Mouse (Mus musculus) intestine, embryonic 16.5 days (tissue): ENCODE measurements around the gene Rnase10. TPM values are rescaled to one million over a fixed set of nuclear protein-coding genes. Genes with fewer than 3 reads are reported as not detected.
A peak's percentile ranks its signal among the peaks of the same experiment; 100 is the strongest.
"Not testable (repeated sequence)": the region's sequence is repeated elsewhere in the genome, so short reads cannot be mapped to it uniquely, and the experiment has no call there.

Source experiments
- ATAC-seq: fragments of 200-750 bp; cut with Nextera tagmentation; 2 replicates; pipeline ENCODE4 v1.8.0; 2017; ENCODE audit warnings: moderate TSS enrichment, moderate library complexity
- H3K27ac ChIP-seq: fragments of 300-500 bp; sonication (generic); 2 replicates; pipeline ENCODE4 v1.5.1; 2014; ENCODE audit warnings: mild to moderate bottlenecking, low read length
- H3K27me3 ChIP-seq: fragments of 300-500 bp; sonication (generic); replicated peaks from 2 replicates; pipeline ENCODE4 v1.6.1; 2014; ENCODE audit warnings: low read length, control low read depth, mixed read lengths; ENCODE audit not compliant: control insufficient read depth, insufficient read depth
- H3K36me3 ChIP-seq: fragments of 300-500 bp; sonication (generic); 2 replicates; pipeline ENCODE4 v1.6.1; 2014; ENCODE audit warnings: low read length, control low read depth; ENCODE audit not compliant: control insufficient read depth, insufficient read depth
- H3K4me1 ChIP-seq: fragments of 300-500 bp; sonication (generic); 2 replicates; pipeline ENCODE4 v1.6.1; 2014; ENCODE audit warnings: low read length, control low read depth, mixed read lengths; ENCODE audit not compliant: control insufficient read depth, insufficient read depth
- H3K4me2 ChIP-seq: fragments of 300-500 bp; sonication (generic); 2 replicates; pipeline ENCODE4 v1.6.1; 2014; ENCODE audit warnings: low read depth, low read length, control low read depth
- H3K4me3 ChIP-seq: fragments of 300-500 bp; sonication (generic); 2 replicates; pipeline ENCODE4 v1.5.1; 2014; ENCODE audit warnings: mild to moderate bottlenecking, low read length
- H3K9ac ChIP-seq: fragments of 300-500 bp; sonication (generic); 2 replicates; pipeline ENCODE4 v1.6.1; 2014; ENCODE audit warnings: low read depth, low read length
- H3K9me3 ChIP-seq: fragments of 300-500 bp; sonication (generic); 2 replicates; pipeline ENCODE4 v1.6.1; 2016; ENCODE audit warnings: low read length, control low read depth; ENCODE audit not compliant: control insufficient read depth
- WGBS: fragments of 180-500 bp; shearing (Covaris S2); extraction: QIAGEN DNeasy Blood & Tissue Kit; methylation state at CpG from one replicate; pipeline ENCODE4 v1.1.7; 2014; 5-methylcytosine and 5-hydroxymethylcytosine counted together
- polyA plus RNA-seq: library from polyadenylated mRNA; unstranded; fragments of >200 nt; fragmentation: Nextera tagmentation; extraction: Ambion mirVana; gene quantifications from 2 replicates; pipeline ENCODE4 v1.2.1, GENCODE M21; 2015

Gene Rnase10
- polyA plus RNA-seq, 1 experiment from 2014 or later: 0.20 TPM

DNA sequence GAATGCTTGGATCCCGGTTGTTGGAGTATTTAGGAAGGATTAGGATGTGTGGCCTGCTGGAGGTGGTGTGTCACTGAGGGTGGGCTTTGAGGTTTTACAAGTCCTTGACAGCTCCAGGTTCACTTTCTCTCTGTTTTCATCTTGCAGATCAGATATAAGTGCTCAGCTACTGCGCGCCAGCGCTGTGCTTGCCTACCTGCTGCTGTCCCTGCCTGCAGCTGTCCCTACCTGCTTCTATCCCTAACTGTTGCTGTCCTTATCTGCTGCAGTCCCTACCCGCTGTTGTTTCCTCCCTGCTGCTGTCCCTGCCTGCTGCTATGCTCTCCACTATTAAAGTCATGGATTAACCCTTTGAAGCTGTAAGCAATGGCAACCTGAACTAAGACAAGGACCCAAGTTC is 32.5 kb upstream of the Rnase10 start:
- H3K9me3 ChIP-seq: no peaks in the 10 kb centered on the region
- WGBS: 62% methylated on average over 5 of the region's 5 CpGs
- H3K4me2 ChIP-seq: no peak overlapping the region
- no peaks in the 10 kb centered on the region for H3K4me1 ChIP-seq
- H3K9ac ChIP-seq: no peak overlapping the region
- no peak for ATAC-seq
- H3K27me3 ChIP-seq: no peaks in the 10 kb centered on the region
- no peak overlapping the region for H3K27ac ChIP-seq
- H3K4me3 ChIP-seq: no peak overlapping the region
- H3K36me3 ChIP-seq: no peaks in the 10 kb centered on the region

DNA sequence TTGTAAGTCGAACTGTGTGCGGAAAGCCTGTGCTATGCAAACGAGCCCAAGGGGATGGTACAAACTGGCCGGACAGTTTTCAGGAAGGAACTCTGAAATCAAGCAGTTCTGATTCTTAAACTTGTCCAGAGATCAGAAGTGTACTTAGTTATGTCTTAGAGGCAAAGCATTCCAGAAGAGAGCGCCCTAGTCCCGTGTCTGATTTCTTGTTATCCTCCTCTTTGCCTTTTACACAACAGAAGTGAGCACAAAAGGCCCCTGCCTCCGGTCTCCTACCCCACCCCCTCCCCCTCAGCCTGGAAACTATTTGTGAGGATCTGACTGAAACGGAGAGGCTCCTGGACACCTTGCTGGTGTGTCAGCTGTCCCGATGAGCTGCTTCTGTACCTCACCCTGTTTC is 30.9 kb upstream of the Rnase10 start:
- Histone ChIP-seq H3K27ac (no peak overlapping the region), H3K4me3 (no peak overlapping the region), H3K9ac (no peak overlapping the region), H3K4me2 (no peak overlapping the region), H3K27me3 (no peaks in the 10 kb centered on the region), H3K36me3 (no peaks in the 10 kb centered on the region), H3K9me3 (no peaks in the 10 kb centered on the region), H3K4me1 (no peaks in the 10 kb centered on the region)
- ATAC-seq: no peak
- WGBS: 31% methylated on average over 9 of the region's 9 CpGs

DNA sequence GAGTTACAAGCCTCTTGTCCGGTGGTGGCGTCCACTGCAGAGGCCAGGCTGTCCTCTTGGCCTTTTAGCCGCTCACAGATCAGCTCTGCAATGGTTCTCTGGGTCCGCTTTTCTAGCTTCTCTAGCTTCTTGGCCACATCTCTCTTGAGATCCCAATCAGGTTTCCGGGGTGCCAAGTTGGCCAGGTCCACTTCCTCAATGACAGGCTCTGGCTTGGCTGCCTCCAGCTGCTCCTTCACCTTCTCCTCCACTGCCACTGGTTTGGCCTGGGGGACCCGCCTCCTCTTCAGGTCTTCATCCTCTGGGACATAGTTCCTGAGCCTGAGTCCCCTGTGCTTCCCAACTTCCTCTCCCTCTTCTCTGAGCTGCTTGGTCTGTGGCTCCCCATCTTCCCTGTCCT is 29.1 kb upstream of the Rnase10 start:
- not testable (repeated sequence) for H3K4me2 ChIP-seq, H3K27ac ChIP-seq, H3K9ac ChIP-seq, H3K4me1 ChIP-seq, H3K9me3 ChIP-seq, H3K4me3 ChIP-seq, H3K36me3 ChIP-seq, ATAC-seq, H3K27me3 ChIP-seq
- WGBS: 91% methylated on average over 6 of the region's 6 CpGs

DNA sequence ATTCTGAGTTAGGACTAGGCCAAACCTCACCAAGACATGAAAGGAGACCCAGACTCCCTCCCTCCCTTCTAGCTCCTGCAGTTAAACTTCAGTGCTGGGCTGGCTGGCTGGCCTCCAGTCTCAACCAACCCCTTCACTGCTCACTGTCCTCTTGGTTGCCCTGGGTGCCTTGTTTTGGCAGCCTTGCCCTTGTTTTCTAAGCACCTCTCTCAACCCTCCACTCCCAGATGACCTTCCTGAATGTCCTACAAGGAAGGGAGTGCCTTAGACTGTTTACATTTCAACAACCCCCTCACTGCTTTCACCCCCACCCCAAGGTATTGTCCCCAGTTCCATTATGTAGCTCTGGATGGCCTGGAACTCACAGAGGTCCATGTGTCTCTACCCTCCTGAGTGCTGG is 27.9 kb upstream of the Rnase10 start:
- Histone ChIP-seq H3K27me3 (no peaks in the 10 kb centered on the region), H3K36me3 (no peaks in the 10 kb centered on the region), H3K9ac (no peak overlapping the region), H3K4me1 (no peaks in the 10 kb centered on the region), H3K9me3 (no peaks in the 10 kb centered on the region; the same call in 1 of the 2 replicates), H3K27ac (no peak overlapping the region), H3K4me3 (no peak overlapping the region), H3K4me2 (no peak overlapping the region)
- no peak for ATAC-seq

DNA sequence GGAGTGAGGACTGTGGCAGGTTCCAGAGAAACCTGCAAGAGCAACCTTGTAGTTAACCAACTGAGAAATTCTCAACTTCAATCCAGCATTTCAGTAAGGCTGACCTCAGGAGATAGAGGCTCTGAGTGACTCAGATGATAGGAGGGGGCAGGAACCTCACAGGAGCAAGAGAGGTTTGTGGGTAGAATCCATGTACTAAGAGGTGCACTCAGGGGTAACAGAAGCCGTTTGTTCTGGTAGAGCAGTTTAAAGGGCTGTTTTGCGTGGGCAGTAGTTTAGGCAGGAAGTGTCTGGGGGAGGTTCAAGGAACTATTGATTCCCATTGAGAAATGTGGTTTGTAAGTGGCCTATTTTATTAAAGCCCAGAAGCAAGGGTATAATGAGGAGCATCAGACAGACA is 26.3 kb upstream of the Rnase10 start:
- Histone ChIP-seq H3K4me1 (no peaks in the 10 kb centered on the region), H3K36me3 (no peaks in the 10 kb centered on the region), H3K9ac (no peak overlapping the region), H3K27ac (no peak overlapping the region), H3K4me3 (no peak overlapping the region), H3K4me2 (no peak overlapping the region), H3K27me3 (no peaks in the 10 kb centered on the region), H3K9me3 (no peaks in the 10 kb centered on the region; the same call in 1 of the 2 replicates)
- ATAC-seq: no peak
- 47% methylated on average over 2 of the region's 2 CpGs for WGBS

DNA sequence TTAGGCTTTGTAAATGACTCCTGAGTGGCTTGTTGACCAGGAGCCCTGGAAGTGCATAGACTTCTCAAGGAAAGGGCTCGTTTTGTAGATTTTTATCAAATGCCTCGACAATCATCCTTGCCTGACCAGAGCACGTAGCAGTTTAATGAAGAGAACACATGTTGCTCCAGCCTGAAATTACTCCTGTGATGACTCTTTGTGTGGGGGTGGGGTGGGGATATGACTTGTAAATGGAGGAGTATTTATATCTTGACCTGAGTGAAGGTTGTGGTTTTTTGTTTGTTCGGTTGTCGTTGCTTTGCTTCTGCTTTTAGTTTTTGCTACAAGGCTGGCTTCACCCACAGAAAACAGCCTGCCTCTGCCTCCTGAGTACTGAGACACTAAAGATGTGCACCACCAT is 25.7 kb upstream of the Rnase10 start:
- no peaks in the 10 kb centered on the region for H3K36me3 ChIP-seq
- no peak overlapping the region for H3K9ac ChIP-seq
- no peaks in the 10 kb centered on the region; the same call in 1 of the 2 replicates for H3K9me3 ChIP-seq
- H3K27ac ChIP-seq: no peak overlapping the region
- no peak overlapping the region for H3K4me3 ChIP-seq
- no peaks in the 10 kb centered on the region for H3K4me1 ChIP-seq
- no peaks in the 10 kb centered on the region for H3K27me3 ChIP-seq
- no peak overlapping the region for H3K4me2 ChIP-seq
- 60% methylated on average over 5 of the region's 5 CpGs for WGBS
- ATAC-seq: no peak

DNA sequence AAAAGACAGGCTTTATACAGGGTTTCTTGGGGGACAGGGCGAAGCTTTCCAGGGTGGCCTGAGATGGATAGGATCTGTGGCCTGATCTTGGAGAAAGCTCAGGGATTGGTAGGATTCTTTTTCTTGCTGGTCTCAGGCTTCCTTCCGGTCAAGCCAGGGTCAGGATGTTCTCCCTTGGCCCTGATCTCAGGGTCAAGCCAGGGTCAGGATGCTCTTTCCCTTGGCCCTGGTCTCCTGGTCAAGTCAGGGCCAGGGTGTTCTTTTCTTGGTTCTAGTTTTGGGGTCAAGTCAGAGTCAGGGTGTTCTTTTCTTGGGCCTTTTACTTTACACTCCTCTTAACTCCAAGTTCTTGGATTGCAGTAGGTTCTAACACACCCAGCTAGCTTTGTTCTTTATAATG is 19.9 kb upstream of the Rnase10 start:
- Histone ChIP-seq H3K4me3 (no peak overlapping the region), H3K36me3 (no peaks in the 10 kb centered on the region), H3K9me3 (no peaks in the 10 kb centered on the region; the same call in 1 of the 2 replicates), H3K4me2 (no peak overlapping the region), H3K9ac (no peak overlapping the region), H3K27ac (no peak overlapping the region), H3K4me1 (no peaks in the 10 kb centered on the region), H3K27me3 (no peaks in the 10 kb centered on the region)
- ATAC-seq: no peak
- 84% methylated on average over 2 of the region's 2 CpGs for WGBS

DNA sequence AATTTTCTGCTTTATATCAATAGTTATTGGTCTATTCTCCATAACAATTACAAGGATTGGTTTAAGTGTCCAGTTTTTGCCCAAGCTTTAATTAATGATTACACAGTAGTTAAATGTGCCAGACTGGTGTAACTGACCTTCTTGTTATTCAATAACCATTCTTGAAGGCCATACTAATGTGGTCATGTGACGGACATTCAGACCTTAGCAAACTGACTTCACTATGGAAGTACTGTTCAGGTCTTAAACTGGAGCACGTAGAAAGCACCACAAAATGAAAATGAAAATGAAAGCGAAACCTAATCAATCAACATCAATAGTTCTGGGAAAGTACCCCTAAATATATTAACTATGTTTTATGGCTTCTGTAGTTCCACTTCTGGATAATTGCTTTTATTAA is 16.5 kb upstream of the Rnase10 start:
- peak; percentile 91 for ATAC-seq
- H3K27ac ChIP-seq: no peak overlapping the region
- H3K27me3 ChIP-seq: no peaks in the 10 kb centered on the region
- no peaks in the 10 kb centered on the region for H3K4me1 ChIP-seq
- WGBS: 66% methylated on average over 3 of the region's 3 CpGs
- no peak overlapping the region for H3K9ac ChIP-seq
- H3K4me3 ChIP-seq: no peak overlapping the region
- no peak overlapping the region for H3K4me2 ChIP-seq
- H3K36me3 ChIP-seq: no peaks in the 10 kb centered on the region
- no peaks in the 10 kb centered on the region for H3K9me3 ChIP-seq

DNA sequence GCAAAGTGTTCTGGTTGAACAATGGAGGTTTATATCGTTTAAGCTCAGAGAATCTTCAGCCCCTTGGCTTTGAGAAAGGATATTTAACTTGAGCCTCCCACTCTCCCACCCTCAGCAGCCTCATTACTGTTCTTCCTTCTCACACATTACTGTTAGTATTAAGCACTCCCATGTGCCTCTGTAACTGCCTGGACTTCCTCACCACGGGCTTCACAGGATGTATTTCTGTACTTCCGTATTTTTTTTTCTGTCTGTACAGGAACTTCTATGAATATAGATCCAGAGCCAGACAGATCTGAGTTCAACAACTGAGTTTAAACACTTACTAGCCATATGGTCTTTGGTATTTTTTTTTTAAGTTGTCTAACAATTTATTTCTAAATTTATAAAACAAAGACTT is 10.5 kb upstream of the Rnase10 start:
- no peaks in the 10 kb centered on the region for H3K9me3 ChIP-seq
- H3K4me1 ChIP-seq: no peaks in the 10 kb centered on the region
- 61% methylated on average over 3 of the region's 3 CpGs for WGBS
- no peak overlapping the region for H3K9ac ChIP-seq
- no peak overlapping the region for H3K4me3 ChIP-seq
- H3K27me3 ChIP-seq: no peaks in the 10 kb centered on the region
- 0 out of 2 replicates have a peak overlapping the region, but pooled peaks have one; percentile 1 for H3K27ac ChIP-seq
- no peak for ATAC-seq
- H3K4me2 ChIP-seq: no peak overlapping the region
- no peaks in the 10 kb centered on the region for H3K36me3 ChIP-seq

DNA sequence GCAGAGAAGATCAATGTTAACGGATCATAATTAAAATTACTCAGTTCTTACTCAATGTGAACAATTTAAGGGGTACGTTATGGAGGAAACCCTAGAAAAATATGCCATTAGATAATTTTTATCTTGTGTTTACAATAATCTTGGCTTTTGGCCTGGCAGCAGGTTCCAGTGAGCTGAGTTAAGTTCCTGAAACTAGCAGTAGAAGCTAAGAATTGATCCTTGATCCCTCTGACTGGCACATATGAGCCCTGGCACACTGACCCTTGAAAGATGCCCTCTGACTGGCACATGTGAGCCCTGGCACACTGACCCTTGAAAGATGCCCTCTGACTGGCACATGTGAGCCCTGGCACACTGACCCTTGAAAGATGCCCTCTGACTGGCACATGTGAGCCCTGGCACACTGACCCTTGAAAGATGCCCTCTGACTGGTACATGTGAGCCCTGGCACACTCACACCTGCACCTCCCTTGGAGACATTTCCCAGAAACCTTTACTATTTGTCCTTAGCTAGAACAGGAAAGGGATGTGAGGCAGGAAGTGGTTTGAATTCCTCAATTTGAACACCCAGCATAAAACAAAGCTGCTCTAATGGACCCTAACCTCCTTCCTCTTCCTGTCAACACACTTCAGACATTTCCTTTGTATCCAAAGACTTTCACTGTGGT is 9.4 kb upstream of the Rnase10 start:
- Histone ChIP-seq H3K9me3 (no peaks in the 10 kb centered on the region), H3K9ac (no peak overlapping the region), H3K27me3 (no peaks in the 10 kb centered on the region), H3K4me2 (no peak overlapping the region), H3K4me1 (no peaks in the 10 kb centered on the region), H3K4me3 (no peak overlapping the region), H3K36me3 (no peaks in the 10 kb centered on the region), H3K27ac (no peak overlapping the region)
- 68% methylated on average over 2 of the region's 2 CpGs for WGBS
- ATAC-seq: no peak
